Mouse (Mus musculus): ENCODE data around the gene Nrxn2.

Gene Nrxn2

GRCm38 (mm10) chr19:6492124-6492523 lies 73.6 kb downstream of the Nrxn2 start:
- peak; percentile 68 to 89 for DNase-seq (ENCODE audit: inconsistent age in 2 of 2, low spot score in 1 of 2)

- DNase-seq (ENCODE audit: inconsistent age in 2 of 2, low spot score in 1 of 2) = no peak
Observed at GRCm38 (mm10) chr19:6493219-6493618, 74.7 kb downstream of the Nrxn2 start.

- no peak for DNase-seq (ENCODE audit: inconsistent age in 2 of 2, low spot score in 1 of 2)
Observed at GRCm38 (mm10) chr19:6494032-6494431, 75.5 kb downstream of the Nrxn2 start.

- DNase-seq (ENCODE audit: inconsistent age in 2 of 2, low spot score in 1 of 2) = no peak
Observed at GRCm38 (mm10) chr19:6494504-6495170, 76.1 kb downstream of the Nrxn2 start.

GRCm38 (mm10) chr19:6495714-6496113 lies 77.2 kb downstream of the Nrxn2 start:
- DNase-seq (ENCODE audit: inconsistent age in 2 of 2, low spot score in 1 of 2) = no peak

GRCm38 (mm10) chr19:6496462-6497149 lies 78.1 kb downstream of the Nrxn2 start:
- no peak for DNase-seq (ENCODE audit: inconsistent age in 2 of 2, low spot score in 1 of 2)

GRCm38 (mm10) chr19:6497150-6497801 lies 78.7 kb downstream of the Nrxn2 start:
- DNase-seq (ENCODE audit: inconsistent age in 2 of 2, low spot score in 1 of 2) = peak in 1 of 2 experiments; percentile 52

- DNase-seq (ENCODE audit: inconsistent age in 2 of 2, low spot score in 1 of 2) = peak in 1 of 2 experiments; percentile 63
Observed at GRCm38 (mm10) chr19:6497803-6498202, 79.3 kb downstream of the Nrxn2 start.

- DNase-seq (ENCODE audit: inconsistent age in 2 of 2, low spot score in 1 of 2) = no peak
Observed at GRCm38 (mm10) chr19:6498350-6499131, 80.0 kb downstream of the Nrxn2 start.

- no peak for DNase-seq (ENCODE audit: inconsistent age in 2 of 2, low spot score in 1 of 2)
Observed at GRCm38 (mm10) chr19:6499860-6500635, 81.5 kb downstream of the Nrxn2 start.

GRCm38 (mm10) chr19:6500636-6501025 lies 82.1 kb downstream of the Nrxn2 start:
- DNase-seq (ENCODE audit: inconsistent age in 2 of 2, low spot score in 1 of 2) = no peak

- peak; percentile 68 to 83 for DNase-seq (ENCODE audit: inconsistent age in 2 of 2, low spot score in 1 of 2)
Observed at GRCm38 (mm10) chr19:6502035-6502541, 83.6 kb downstream of the Nrxn2 start.

GRCm38 (mm10) chr19:6502543-6503319 lies 84.2 kb downstream of the Nrxn2 start:
- peak; percentile 56 to 85 for DNase-seq (ENCODE audit: inconsistent age in 2 of 2, low spot score in 1 of 2)

- peak; percentile 57 to 76 for DNase-seq (ENCODE audit: inconsistent age in 2 of 2, low spot score in 1 of 2)
Observed at GRCm38 (mm10) chr19:6503926-6504655, 85.6 kb downstream of the Nrxn2 start.

GRCm38 (mm10) chr19:6504656-6505045 lies 86.1 kb downstream of the Nrxn2 start:
- DNase-seq (ENCODE audit: inconsistent age in 2 of 2, low spot score in 1 of 2) = no peak

- DNase-seq (ENCODE audit: inconsistent age in 2 of 2, low spot score in 1 of 2) = no peak
Observed at GRCm38 (mm10) chr19:6507393-6507792, 88.9 kb downstream of the Nrxn2 start.

GRCm38 (mm10) chr19:6509881-6510280 lies 91.3 kb downstream of the Nrxn2 start:
- DNase-seq (ENCODE audit: inconsistent age in 2 of 2, low spot score in 1 of 2) = no peak

- no peak for DNase-seq (ENCODE audit: inconsistent age in 2 of 2, low spot score in 1 of 2)
Observed at GRCm38 (mm10) chr19:6510546-6510945, 92.0 kb downstream of the Nrxn2 start.
